Mouse (Mus musculus): ENCODE results near the gene Mrpl24.

- no peak for TF ChIP-seq CTCF (IDR thresholded peaks at IDR 0.05; ENCODE audit: low read depth, low read length)
- TF ChIP-seq POLR2A (IDR thresholded peaks at IDR 0.05; ENCODE audit: borderline replicate concordance, low read depth, low read length), result no peak
Measured at GRCm38 (mm10) chr3:87946541-87946860, 27.2 kb downstream of the Mrpl24 start.
